Mouse (Mus musculus) neural tube, embryonic 12.5 days (tissue): ENCODE results near the gene Rgs21. TPM values are rescaled to one million over a fixed set of nuclear protein-coding genes. Genes with fewer than 3 reads are reported as not detected.

ENCODE experiments used
- ATAC-seq: fragments of 200-750 bp; cut with Nextera tagmentation; 2 replicates; pipeline ENCODE4 v1.8.0; 2017; ENCODE audit warnings: low read depth, mild to moderate bottlenecking, moderate TSS enrichment, moderate library complexity; ENCODE audit not compliant: low FRiP score
- H3K27ac ChIP-seq: fragments of 300-500 bp; sonication (generic); 2 replicates; pipeline ENCODE4 v1.5.1; 2016
- H3K27me3 ChIP-seq: fragments of 300-500 bp; sonication (generic); replicated peaks from 2 replicates; pipeline ENCODE4 v1.6.1; 2016; ENCODE audit warnings: mild to moderate bottlenecking
- H3K36me3 ChIP-seq: fragments of 300-500 bp; sonication (generic); 2 replicates; pipeline ENCODE4 v1.6.1; 2016; ENCODE audit warnings: mild to moderate bottlenecking
- H3K4me1 ChIP-seq: fragments of 300-500 bp; sonication (generic); 2 replicates; pipeline ENCODE4 v1.6.1; 2016
- H3K4me2 ChIP-seq: fragments of 300-500 bp; sonication (generic); replicated peaks from 2 replicates; pipeline ENCODE4 v1.6.1; 2016; ENCODE audit warnings: mild to moderate bottlenecking
- H3K4me3 ChIP-seq: fragments of 300-500 bp; sonication (generic); 2 replicates; pipeline ENCODE4 v1.5.1; 2016
- H3K9ac ChIP-seq: fragments of 300-500 bp; sonication (generic); 2 replicates; pipeline ENCODE4 v1.6.1; 2016; ENCODE audit warnings: mild to moderate bottlenecking
- H3K9me3 ChIP-seq: fragments of 300-500 bp; sonication (generic); 2 replicates; pipeline ENCODE4 v1.6.1; 2016; ENCODE audit warnings: mild to moderate bottlenecking
- WGBS: fragments of 180-500 bp; shearing (Covaris S2); methylation state at CpG from one replicate; pipeline ENCODE4 v1.1.7; 2016; 5-methylcytosine and 5-hydroxymethylcytosine counted together
- polyA plus RNA-seq: library from polyadenylated mRNA; unstranded; fragments of >200 nt; fragmentation: Nextera tagmentation; extraction: Ambion mirVana; gene quantifications from 2 replicates; pipeline ENCODE4 v1.2.1, GENCODE M21; 2016

Rgs21 gene
- polyA plus RNA-seq, 1 experiment from 2014 or later, result not detected

DNA sequence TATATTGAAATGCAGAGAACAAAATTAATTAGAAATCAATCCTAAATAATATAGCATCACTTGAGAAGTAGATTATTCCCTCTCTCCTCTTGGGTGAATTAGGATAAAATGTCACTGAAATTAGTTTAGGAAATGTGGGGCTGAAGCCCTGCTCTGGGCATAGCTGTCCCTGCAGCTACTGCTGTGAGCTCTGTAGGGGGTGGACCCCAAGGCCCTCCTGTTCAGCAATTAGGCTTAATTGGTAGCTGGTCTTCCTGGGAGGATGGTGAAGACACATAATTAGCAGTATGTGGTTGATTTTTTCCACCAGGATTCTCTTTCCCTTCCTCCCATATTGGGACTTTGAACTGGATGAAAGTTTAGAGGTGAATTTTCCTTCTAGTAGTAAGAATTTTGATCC is 68.7 kb downstream of the Rgs21 start:
- Histone ChIP-seq H3K4me1 (no peaks in the 10 kb centered on the region), H3K27ac (no peak overlapping the region), H3K4me2 (no peak overlapping the region), H3K9me3 (no peaks in the 10 kb centered on the region), H3K27me3 (no peaks in the 10 kb centered on the region), H3K4me3 (no peak overlapping the region), H3K9ac (no peak overlapping the region), H3K36me3 (no peaks in the 10 kb centered on the region)
- ATAC-seq, result no peak

DNA sequence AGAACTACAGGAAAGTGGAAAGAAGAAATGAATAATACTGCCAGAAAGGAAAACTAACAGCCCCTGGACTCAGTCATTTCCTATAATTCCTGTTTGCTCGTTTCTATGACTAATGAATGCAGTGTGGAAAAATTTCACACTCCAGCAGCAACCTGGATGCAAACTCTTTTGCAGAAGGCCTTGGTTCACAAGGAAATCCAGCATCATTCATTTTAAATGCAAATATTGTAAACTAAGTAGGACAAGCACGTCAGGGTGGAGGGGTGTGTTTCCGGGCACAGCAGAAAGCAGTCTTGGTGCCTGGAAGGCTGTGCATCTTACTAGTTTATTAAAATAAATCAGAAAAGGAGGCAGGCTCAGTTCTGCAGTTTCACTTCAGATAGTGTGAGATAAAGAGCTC is 69.4 kb downstream of the Rgs21 start:
- Histone ChIP-seq H3K27ac (no peak overlapping the region), H3K36me3 (no peaks in the 10 kb centered on the region), H3K9me3 (no peaks in the 10 kb centered on the region), H3K4me2 (no peak overlapping the region), H3K9ac (no peak overlapping the region), H3K27me3 (no peaks in the 10 kb centered on the region), H3K4me3 (no peak overlapping the region), H3K4me1 (no peaks in the 10 kb centered on the region)
- ATAC-seq, result no peak
- 63% methylated on average over 3 of the region's 3 CpGs for WGBS

DNA sequence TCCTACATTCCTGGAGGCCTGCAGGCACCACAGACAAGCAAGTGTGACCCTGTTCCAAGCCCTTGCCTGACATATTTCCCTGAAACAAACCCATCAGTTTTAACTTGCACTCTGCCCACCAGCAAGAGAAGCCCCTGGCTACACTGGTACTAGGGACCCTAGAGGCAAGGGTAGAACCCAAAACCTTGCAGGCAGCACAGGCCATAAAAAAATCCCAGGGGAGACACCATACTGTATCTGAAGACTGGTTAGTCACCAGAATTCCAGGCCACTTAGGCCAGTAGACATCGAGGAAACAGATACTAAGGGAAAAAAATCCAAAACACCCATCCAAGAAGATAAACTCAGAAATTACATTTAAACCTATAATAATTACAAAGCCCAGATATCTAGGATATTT is 74.1 kb downstream of the Rgs21 start:
- Histone ChIP-seq H3K27me3 (no peaks in the 10 kb centered on the region), H3K36me3 (no peaks in the 10 kb centered on the region), H3K27ac (no peak overlapping the region), H3K4me2 (no peak overlapping the region), H3K4me1 (no peaks in the 10 kb centered on the region), H3K9ac (no peak overlapping the region), H3K9me3 (no peaks in the 10 kb centered on the region), H3K4me3 (no peak overlapping the region)
- 97% methylated on average over 1 of the region's 1 CpGs for WGBS
- ATAC-seq, result no peak

DNA sequence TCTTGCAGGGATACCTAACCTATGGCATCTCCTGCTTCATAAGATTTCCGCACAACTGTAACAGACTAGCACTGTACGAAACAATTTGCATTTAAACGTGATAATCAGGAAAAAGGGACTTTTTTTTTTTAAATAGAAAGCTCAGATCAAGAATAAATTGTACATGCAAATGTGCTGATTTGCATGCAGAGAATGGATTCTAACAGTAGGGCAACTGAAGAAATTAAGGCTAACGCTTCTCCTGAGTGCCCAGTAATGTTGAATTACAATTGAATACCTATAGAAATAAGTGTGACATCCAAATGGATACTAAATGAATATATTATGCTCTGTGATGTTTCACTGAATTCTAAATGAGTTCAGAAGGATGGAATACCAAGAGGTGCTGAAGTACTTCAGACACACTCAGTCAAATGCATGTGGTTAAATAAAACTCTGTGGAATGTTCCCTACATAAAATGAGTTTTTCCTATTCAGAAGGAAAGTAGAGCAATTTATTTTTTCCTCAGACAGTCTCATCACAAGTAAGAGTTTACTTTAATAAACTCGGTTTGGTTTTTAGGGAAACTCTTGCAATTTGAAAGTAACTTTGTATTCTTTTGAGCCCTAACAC is 79.1 kb downstream of the Rgs21 start:
- Histone ChIP-seq H3K4me3 (no peak overlapping the region), H3K27ac (no peak overlapping the region), H3K36me3 (no peaks in the 10 kb centered on the region), H3K27me3 (no peaks in the 10 kb centered on the region), H3K9me3 (no peaks in the 10 kb centered on the region), H3K4me2 (no peak overlapping the region), H3K9ac (no peak overlapping the region), H3K4me1 (no peaks in the 10 kb centered on the region)
- no peak for ATAC-seq
- 80% methylated on average over 5 of the region's 5 CpGs for WGBS

Other genes with a start within 250 kb of the Rgs21 start
- gene Rgs18, start 207.8 kb upstream of the Rgs21 start, polyA plus RNA-seq, result 0.87 and 1.4 TPM in 2 replicates